Mouse (Mus musculus) embryonic facial prominence, embryonic 12.5 days (tissue): ENCODE results near the gene Slc35c1. TPM values are rescaled to one million over a fixed set of nuclear protein-coding genes. Genes with fewer than 3 reads are reported as not detected.

Source experiments
- ATAC-seq: fragments of 200-750 bp; cut with Nextera tagmentation; 2 replicates; pipeline ENCODE4 v1.8.0; 2017; ENCODE audit not compliant: insufficient number of reproducible peaks, insufficient read depth, low FRiP score, low TSS enrichment
- H3K27ac ChIP-seq: fragments of 300-500 bp; sonication (generic); 2 replicates; pipeline ENCODE4 v1.5.1; 2016; ENCODE audit warnings: mild to moderate bottlenecking
- H3K27me3 ChIP-seq: fragments of 300-500 bp; sonication (generic); 2 replicates; pipeline ENCODE4 v1.6.1; 2016; ENCODE audit warnings: mild to moderate bottlenecking, moderate library complexity
- H3K36me3 ChIP-seq: fragments of 300-500 bp; sonication (generic); 2 replicates; pipeline ENCODE4 v1.6.1; 2016; ENCODE audit warnings: mild to moderate bottlenecking
- H3K4me1 ChIP-seq: fragments of 300-500 bp; sonication (generic); 2 replicates; pipeline ENCODE4 v1.6.1; 2016
- H3K4me2 ChIP-seq: fragments of 300-500 bp; sonication (generic); replicated peaks from 2 replicates; pipeline ENCODE4 v1.6.1; 2016; ENCODE audit warnings: mild to moderate bottlenecking, moderate library complexity
- H3K4me3 ChIP-seq: fragments of 300-500 bp; sonication (generic); 2 replicates; pipeline ENCODE4 v1.5.1; 2016; ENCODE audit warnings: mild to moderate bottlenecking
- H3K9ac ChIP-seq: fragments of 300-500 bp; sonication (generic); 2 replicates; pipeline ENCODE4 v1.6.1; 2016; ENCODE audit warnings: mild to moderate bottlenecking, moderate library complexity
- H3K9me3 ChIP-seq: fragments of 300-500 bp; sonication (generic); 2 replicates; pipeline ENCODE4 v1.6.1; 2016; ENCODE audit warnings: mild to moderate bottlenecking, moderate library complexity
- WGBS: fragments of 180-500 bp; shearing (Covaris S2); methylation state at CpG from one replicate; pipeline ENCODE4 v1.1.7; 2016; 5-methylcytosine and 5-hydroxymethylcytosine counted together
- polyA plus RNA-seq: library from polyadenylated mRNA; unstranded; fragments of >200 nt; fragmentation: Nextera tagmentation; extraction: Ambion mirVana; gene quantifications from 2 replicates; pipeline ENCODE4 v1.2.1, GENCODE M21; 2016

Gene Slc35c1
- polyA plus RNA-seq, result 9.5 and 10.2 TPM in 2 replicates

DNA sequence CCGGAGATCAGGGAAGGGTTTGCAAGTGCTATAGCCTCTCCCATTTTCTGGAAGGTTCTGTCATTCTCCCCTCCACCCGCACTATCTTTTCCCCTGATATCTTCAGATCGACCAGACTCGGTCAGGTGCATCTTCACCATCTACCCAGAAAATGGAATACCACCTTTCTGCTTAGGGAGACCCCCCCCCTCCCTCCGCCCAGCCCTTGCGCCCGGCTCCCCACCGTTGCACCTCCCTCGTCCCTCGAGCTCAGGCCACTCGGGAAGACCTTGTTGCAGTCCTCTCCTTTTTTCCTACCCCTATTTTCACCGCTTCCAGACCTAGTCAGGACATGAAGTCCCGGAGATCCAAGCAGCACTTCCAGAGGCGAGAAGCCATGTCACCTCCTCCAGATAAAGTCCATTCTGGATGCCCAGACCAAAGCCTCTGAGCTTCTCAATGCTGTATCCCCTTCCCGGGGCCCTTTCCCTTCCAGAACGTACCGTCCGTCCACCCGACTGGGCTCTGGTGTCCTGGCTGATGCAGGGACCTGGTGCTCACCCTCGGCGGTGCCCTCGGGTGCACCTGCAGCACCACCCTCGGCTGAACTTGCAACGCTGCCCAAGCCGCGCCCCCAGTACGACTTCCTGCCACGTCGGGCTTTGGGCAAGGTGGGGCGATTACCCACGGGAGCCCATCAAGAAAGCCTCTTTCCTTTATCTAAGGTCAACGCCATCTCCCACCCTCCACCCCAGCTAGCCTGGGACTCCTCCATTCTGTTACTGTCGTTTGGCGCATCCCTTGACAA lies at the start of gene Slc35c1:
Gene Slc35c1 (minus strand): TSS at position 618 of the 787 bp plus-strand sequence.
- H3K27ac ChIP-seq, result 0 out of 2 replicates have a peak within 1 kb of the TSS, but pooled peaks have one; percentile 17
- ATAC-seq, result no peak

GRCm38 (mm10) chr2:92505291-92505690 lies 45.0 kb upstream of the Slc35c1 start:
- H3K9ac ChIP-seq, result no peak overlapping the region
- 91% methylated on average over 7 of the region's 7 CpGs for WGBS
- H3K4me2 ChIP-seq, result no peak overlapping the region
- no peak overlapping the region for H3K27ac ChIP-seq
- H3K27me3 ChIP-seq, result no peaks in the 10 kb centered on the region
- no peaks in the 10 kb centered on the region for H3K36me3 ChIP-seq
- H3K9me3 ChIP-seq, result no peaks in the 10 kb centered on the region
- no peaks in the 10 kb centered on the region for H3K4me1 ChIP-seq
- no peak overlapping the region for H3K4me3 ChIP-seq
- no peak for ATAC-seq

More for the DNA sequence above, at the start of gene Slc35c1:
- no peaks in the 10 kb centered on the region for H3K9me3 ChIP-seq
- 1% methylated on average over 34 of the region's 34 CpGs for WGBS
- peaks cover 28% of the 10 kb centered on the region for H3K27me3 ChIP-seq
- H3K9ac ChIP-seq, result peak within 1 kb of the TSS; percentile 68
- H3K4me2 ChIP-seq, result peak within 1 kb of the TSS; percentile 95
- peaks cover 31% of the 10 kb centered on the region for H3K4me1 ChIP-seq
- H3K36me3 ChIP-seq, result no peaks in the 10 kb centered on the region
- peak within 1 kb of the TSS; percentile 85 for H3K4me3 ChIP-seq

DNA sequence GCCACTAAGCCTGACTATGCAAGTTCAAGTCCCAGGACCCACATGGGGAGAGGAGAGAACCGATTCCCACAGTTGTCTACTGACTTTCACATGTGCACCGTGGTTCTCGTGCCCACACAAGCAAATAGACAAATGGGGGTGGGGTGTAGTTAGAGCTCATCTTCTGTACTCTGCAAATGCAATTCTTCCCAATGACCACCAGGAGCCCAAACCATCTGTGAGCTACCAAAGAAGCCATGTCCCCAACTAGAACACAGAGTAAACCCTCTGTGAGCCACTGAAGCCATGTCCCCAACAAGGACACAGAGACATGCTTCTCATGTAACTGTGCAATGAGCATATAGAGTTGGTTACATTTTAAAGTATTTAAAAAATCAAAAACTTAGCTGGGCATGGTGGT lies 43.1 kb upstream of the Slc35c1 start:
- H3K4me3 ChIP-seq, result no peak overlapping the region
- H3K9ac ChIP-seq, result no peak overlapping the region
- H3K36me3 ChIP-seq, result no peaks in the 10 kb centered on the region
- WGBS, result 82% methylated on average over 3 of the region's 3 CpGs
- no peak overlapping the region for H3K27ac ChIP-seq
- no peaks in the 10 kb centered on the region for H3K4me1 ChIP-seq
- no peaks in the 10 kb centered on the region for H3K27me3 ChIP-seq
- ATAC-seq, result no peak
- H3K9me3 ChIP-seq, result no peaks in the 10 kb centered on the region
- H3K4me2 ChIP-seq, result no peak overlapping the region

DNA sequence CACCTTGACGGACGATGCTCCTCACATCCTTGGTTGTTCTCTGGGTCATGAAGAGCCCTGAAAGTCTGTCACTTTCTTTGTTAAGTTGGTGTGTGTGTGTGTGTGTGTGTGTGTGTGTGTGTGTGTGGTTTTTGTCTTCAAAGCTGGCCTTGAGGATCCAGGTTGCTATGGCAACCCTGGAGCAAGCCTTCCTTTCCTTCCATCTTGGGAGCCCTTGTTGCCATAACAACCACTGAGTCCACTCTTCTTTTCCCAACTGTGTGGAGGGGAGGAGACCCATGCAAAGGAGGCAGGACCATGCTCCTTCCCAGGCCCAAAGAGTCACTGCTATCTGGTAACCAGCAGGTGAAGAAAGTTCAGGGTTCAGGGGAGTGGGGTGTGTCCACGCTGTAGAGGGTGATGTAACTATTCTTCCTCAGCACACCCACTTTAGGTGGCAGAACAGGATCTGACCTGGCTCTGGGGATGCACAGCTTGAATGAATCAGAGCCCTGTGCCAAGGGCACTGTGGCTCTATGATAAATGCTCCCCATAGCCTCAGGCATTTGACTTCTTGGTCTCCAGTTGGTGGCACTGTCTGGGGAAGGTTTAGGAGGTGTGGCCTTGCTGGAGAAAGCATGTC lies 39.5 kb upstream of the Slc35c1 start:
- ATAC-seq, result no peak
- Histone ChIP-seq H3K4me3 (no peak overlapping the region), H3K27me3 (peaks cover 7% of the 10 kb centered on the region; the same call in 1 of the 2 replicates), H3K9ac (no peak overlapping the region), H3K36me3 (no peaks in the 10 kb centered on the region), H3K9me3 (no peaks in the 10 kb centered on the region), H3K4me1 (peaks cover 12% of the 10 kb centered on the region; the same call in 1 of the 2 replicates), H3K27ac (no peak overlapping the region), H3K4me2 (no peak overlapping the region)
- WGBS, result 86% methylated on average over 3 of the region's 3 CpGs

- H3K4me3 ChIP-seq, result no peak overlapping the region
- peaks cover 7% of the 10 kb centered on the region; the same call in 1 of the 2 replicates for H3K27me3 ChIP-seq
- H3K27ac ChIP-seq, result no peak overlapping the region
- H3K9me3 ChIP-seq, result no peaks in the 10 kb centered on the region
- H3K4me2 ChIP-seq, result no peak overlapping the region
- no peak overlapping the region for H3K9ac ChIP-seq
- H3K36me3 ChIP-seq, result no peaks in the 10 kb centered on the region
- no peak for ATAC-seq
- 69% methylated on average over 5 of the region's 5 CpGs for WGBS
- H3K4me1 ChIP-seq, result peaks cover 12% of the 10 kb centered on the region; the same call in 1 of the 2 replicates
Observed at GRCm38 (mm10) chr2:92497112-92497511, 36.8 kb upstream of the Slc35c1 start.

GRCm38 (mm10) chr2:92496681-92497080 lies 36.3 kb upstream of the Slc35c1 start:
- peaks cover 7% of the 10 kb centered on the region; the same call in 1 of the 2 replicates for H3K27me3 ChIP-seq
- no peak for ATAC-seq
- H3K36me3 ChIP-seq, result no peaks in the 10 kb centered on the region
- H3K27ac ChIP-seq, result no peak overlapping the region
- WGBS, result 24% methylated on average over 10 of the region's 10 CpGs
- H3K9me3 ChIP-seq, result no peaks in the 10 kb centered on the region
- H3K4me2 ChIP-seq, result no peak overlapping the region
- no peak overlapping the region for H3K4me3 ChIP-seq
- peaks cover 12% of the 10 kb centered on the region; the same call in 1 of the 2 replicates for H3K4me1 ChIP-seq
- H3K9ac ChIP-seq, result no peak overlapping the region

DNA sequence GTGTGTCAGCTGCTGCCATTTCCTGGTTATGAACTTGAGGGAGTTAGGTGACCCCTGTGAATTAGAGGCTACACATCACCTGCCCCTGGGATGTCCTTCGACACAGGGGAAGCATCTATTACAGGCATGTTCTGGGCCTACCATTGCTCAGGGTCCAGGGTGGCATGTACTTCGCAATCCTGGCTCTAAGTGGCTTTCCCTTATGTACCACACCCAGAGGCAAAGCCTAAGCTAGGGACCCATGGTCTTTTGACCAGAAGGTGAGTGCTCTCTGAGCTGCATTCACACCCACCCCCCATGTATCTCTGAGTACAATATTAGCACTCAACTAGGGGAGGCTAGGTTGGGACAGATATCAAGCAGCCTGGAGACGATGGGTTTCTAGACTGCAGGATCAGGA lies 34.6 kb upstream of the Slc35c1 start:
- H3K4me3 ChIP-seq, result no peak overlapping the region
- H3K36me3 ChIP-seq, result no peaks in the 10 kb centered on the region
- H3K4me1 ChIP-seq, result peaks cover 12% of the 10 kb centered on the region; the same call in 1 of the 2 replicates
- H3K4me2 ChIP-seq, result no peak overlapping the region
- H3K27ac ChIP-seq, result no peak overlapping the region
- no peaks in the 10 kb centered on the region for H3K9me3 ChIP-seq
- ATAC-seq, result no peak
- H3K9ac ChIP-seq, result no peak overlapping the region
- H3K27me3 ChIP-seq, result peaks cover 7% of the 10 kb centered on the region; the same call in 1 of the 2 replicates
- 86% methylated on average over 3 of the region's 3 CpGs for WGBS

DNA sequence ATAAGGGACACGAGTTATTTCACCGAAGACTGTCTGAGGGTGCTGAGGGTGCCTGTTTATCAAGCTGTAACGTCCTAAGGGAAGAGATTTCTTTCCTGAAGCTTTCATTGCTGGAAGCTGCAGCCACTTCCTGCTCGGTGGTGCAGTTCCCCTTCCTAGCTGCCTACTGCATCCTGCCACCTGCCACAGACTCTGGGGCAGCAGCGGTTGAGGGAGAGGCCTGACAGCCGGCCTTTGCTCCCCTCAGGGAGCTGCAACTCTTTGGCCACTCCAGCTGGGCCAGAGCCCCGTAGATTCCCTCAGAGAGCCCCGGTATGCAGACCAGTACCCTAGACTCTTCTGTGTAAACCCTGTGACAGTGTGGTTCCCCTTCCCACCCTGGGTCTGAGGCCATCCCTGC lies 34.1 kb upstream of the Slc35c1 start:
- Histone ChIP-seq H3K4me2 (no peak overlapping the region), H3K9me3 (no peaks in the 10 kb centered on the region), H3K4me3 (no peak overlapping the region), H3K27ac (no peak overlapping the region), H3K27me3 (peaks cover 7% of the 10 kb centered on the region; the same call in 1 of the 2 replicates), H3K4me1 (peaks cover 12% of the 10 kb centered on the region; the same call in 1 of the 2 replicates), H3K9ac (no peak overlapping the region), H3K36me3 (no peaks in the 10 kb centered on the region)
- no peak for ATAC-seq
- 43% methylated on average over 8 of the region's 8 CpGs for WGBS

DNA sequence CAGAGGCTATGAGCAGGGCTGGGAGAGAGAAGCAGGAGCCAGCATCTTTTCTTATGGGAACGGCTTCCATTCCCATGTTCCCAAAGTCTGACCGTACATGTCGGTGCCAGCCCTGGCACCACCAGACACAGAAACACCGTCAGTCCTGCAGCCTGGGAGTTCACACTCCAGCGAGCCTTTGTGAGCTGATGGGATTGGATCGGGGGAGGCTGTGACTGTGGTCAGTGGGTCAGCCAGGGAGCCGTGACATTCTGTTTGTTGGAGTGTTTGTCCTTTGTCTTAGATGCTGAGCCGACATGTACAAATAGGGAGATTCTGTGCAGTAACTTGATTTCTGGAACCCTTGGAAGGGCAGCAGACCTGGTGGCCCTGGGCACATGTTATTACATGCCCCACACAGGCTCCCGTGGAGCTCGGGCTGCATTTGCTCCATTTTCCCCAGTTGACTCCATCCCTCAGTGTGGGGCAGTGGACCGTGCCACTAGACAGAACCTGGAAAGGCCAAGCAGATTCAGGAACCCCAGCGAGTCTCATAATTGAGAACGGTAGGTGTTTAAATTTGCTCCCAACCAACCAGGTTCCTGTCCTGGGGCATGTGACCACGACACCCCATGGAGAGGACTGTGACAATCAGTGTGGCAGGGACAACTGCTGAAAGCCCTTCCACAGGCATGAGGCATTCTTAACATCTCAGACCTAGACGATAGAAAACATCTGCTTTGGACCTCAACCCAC lies 33.5 kb upstream of the Slc35c1 start:
- Histone ChIP-seq H3K4me3 (no peak overlapping the region), H3K27me3 (peaks cover 7% of the 10 kb centered on the region; the same call in 1 of the 2 replicates), H3K4me1 (peaks cover 12% of the 10 kb centered on the region; the same call in 1 of the 2 replicates), H3K36me3 (no peaks in the 10 kb centered on the region), H3K27ac (no peak overlapping the region), H3K9ac (no peak overlapping the region), H3K9me3 (no peaks in the 10 kb centered on the region), H3K4me2 (no peak overlapping the region)
- 67% methylated on average over 15 of the region's 15 CpGs for WGBS
- no peak for ATAC-seq

- 62% methylated on average over 12 of the region's 12 CpGs for WGBS
- ATAC-seq, result no peak
- no peak overlapping the region for H3K4me3 ChIP-seq
Observed at GRCm38 (mm10) chr2:92491950-92492501, 31.7 kb upstream of the Slc35c1 start.

DNA sequence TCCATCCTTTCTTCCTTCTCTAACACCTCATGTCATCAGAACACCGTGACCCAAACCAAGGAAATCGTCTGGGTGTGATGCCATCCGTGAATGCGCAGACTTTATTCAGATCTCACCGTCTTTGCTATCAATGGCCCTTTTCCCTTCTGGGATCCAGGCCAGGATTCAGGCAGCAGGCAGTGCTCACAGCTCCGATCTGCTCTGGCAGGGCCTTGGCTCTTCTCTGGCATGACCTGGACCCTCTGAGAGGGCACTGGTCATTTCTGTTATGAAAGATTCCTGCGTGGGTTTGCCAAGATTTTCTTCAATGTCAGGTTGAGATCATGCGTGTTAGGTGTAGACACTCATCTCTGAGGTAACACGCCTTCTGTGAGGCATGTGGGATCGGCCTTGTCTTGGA lies 30.2 kb upstream of the Slc35c1 start:
- Histone ChIP-seq H3K4me1 (peaks cover 6% of the 10 kb centered on the region), H3K9ac (no peak overlapping the region), H3K4me2 (no peak overlapping the region), H3K36me3 (no peaks in the 10 kb centered on the region), H3K9me3 (no peaks in the 10 kb centered on the region), H3K4me3 (no peak overlapping the region), H3K27me3 (peaks cover 8% of the 10 kb centered on the region), H3K27ac (no peak overlapping the region)
- WGBS, result 89% methylated on average over 10 of the region's 10 CpGs
- no peak for ATAC-seq

More at GRCm38 (mm10) chr2:92491950-92492501, 31.7 kb upstream of the Slc35c1 start:
- Histone ChIP-seq H3K4me1 (peaks cover 11% of the 10 kb centered on the region; the same call in 1 of the 2 replicates), H3K27ac (no peak overlapping the region), H3K9ac (no peak overlapping the region), H3K36me3 (no peaks in the 10 kb centered on the region), H3K4me2 (no peak overlapping the region), H3K9me3 (no peaks in the 10 kb centered on the region), H3K27me3 (peaks cover 5% of the 10 kb centered on the region; the same call in 1 of the 2 replicates)
